Mouse (Mus musculus) lung, postnatal 0 days (tissue): ENCODE data around the gene Ugt1a10.

Experiments
- CTCF ChIP-seq: IDR thresholded peaks from 2 replicates; pipeline ENCODE4 v1.5.1; 2016; ENCODE audit warnings: antibody characterized with exemption, mild to moderate bottlenecking
- EP300 ChIP-seq: IDR thresholded peaks from 2 replicates; pipeline ENCODE4 v1.6.1; 2016; ENCODE audit warnings: antibody characterized with exemption, mild to moderate bottlenecking, control low read depth

DNA sequence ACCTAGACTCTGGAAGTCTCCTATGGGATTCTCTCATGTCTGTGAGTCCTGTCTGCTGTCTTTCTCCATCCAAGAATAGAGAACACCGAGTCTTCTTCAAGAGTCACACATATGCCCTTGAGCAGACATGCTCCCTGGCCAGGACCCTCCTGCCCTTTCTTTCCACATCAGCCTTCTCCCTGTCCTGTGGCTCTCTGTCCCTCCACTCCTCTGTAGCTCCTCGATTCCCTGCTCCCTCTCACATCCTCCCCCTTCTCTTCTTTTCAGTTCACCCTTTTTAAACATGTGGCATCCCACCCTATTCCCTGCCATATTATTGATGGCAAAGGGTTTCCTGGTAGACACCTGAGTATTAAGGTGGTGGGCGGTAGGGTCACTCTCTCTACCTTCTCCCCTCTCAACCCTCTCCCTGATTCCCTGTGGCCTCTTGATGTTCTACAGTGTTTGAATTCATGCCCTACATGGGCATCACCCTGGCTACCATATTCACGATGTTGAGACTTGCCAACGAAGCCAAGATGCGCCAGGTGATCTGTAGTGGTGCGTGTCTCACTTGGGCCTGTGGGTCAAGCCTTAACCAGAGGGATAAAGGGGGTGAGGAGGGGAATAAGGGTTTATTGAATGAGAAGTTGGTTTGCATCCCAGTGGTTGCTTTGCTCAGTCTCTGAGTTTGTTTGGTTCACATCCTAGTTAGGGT lies 176.8 kb downstream of the Ugt1a10 start:
- no peak for TF ChIP-seq CTCF
- TF ChIP-seq EP300 = no peak
